Mouse (Mus musculus) stomach, embryonic 14.5 days (tissue): ENCODE results near the gene Ern2. TPM values are rescaled to one million over a fixed set of nuclear protein-coding genes. Genes with fewer than 3 reads are reported as not detected.

ENCODE experiments used
- ATAC-seq: fragments of 200-750 bp; cut with Nextera tagmentation; 2 replicates; pipeline ENCODE4 v1.8.0; 2017; ENCODE audit warnings: low read depth, moderate TSS enrichment; ENCODE audit not compliant: insufficient number of reproducible peaks, insufficient read depth, low FRiP score
- H3K27ac ChIP-seq: fragments of 300-500 bp; sonication (generic); 2 replicates; pipeline ENCODE4 v1.5.1; 2014; ENCODE audit warnings: mild to moderate bottlenecking, low read length, moderate library complexity, mixed read lengths
- H3K27me3 ChIP-seq: fragments of 300-500 bp; sonication (generic); 2 replicates; pipeline ENCODE4 v1.6.1; 2014; ENCODE audit warnings: low read length, control low read depth, mixed read lengths; ENCODE audit not compliant: control insufficient read depth, insufficient read depth
- H3K36me3 ChIP-seq: fragments of 300-500 bp; sonication (generic); 2 replicates; pipeline ENCODE4 v1.6.1; 2014; ENCODE audit warnings: mild to moderate bottlenecking, control low read depth, low read length, moderate library complexity, mixed read lengths; ENCODE audit not compliant: control insufficient read depth, insufficient read depth
- H3K4me1 ChIP-seq: fragments of 300-500 bp; sonication (generic); 2 replicates; pipeline ENCODE4 v1.6.1; 2014; ENCODE audit warnings: low read length, control low read depth, mixed read lengths; ENCODE audit not compliant: control insufficient read depth, insufficient read depth
- H3K4me2 ChIP-seq: fragments of 300-500 bp; sonication (generic); replicated peaks from 2 replicates; pipeline ENCODE4 v1.6.1; 2014; ENCODE audit warnings: low read depth, low read length, control low read depth
- H3K4me3 ChIP-seq: fragments of 300-500 bp; sonication (generic); 2 replicates; pipeline ENCODE4 v1.5.1; 2014; ENCODE audit warnings: low read depth, low read length, control low read depth
- H3K9ac ChIP-seq: fragments of 300-500 bp; sonication (generic); replicated peaks from 2 replicates; pipeline ENCODE4 v1.6.1; 2014; ENCODE audit warnings: low read depth, mild to moderate bottlenecking, control low read depth, low read length, moderate library complexity, mixed read lengths
- H3K9me3 ChIP-seq: fragments of 300-500 bp; sonication (generic); 2 replicates; pipeline ENCODE4 v1.6.1; 2016; ENCODE audit warnings: low read depth, low read length, control low read depth; ENCODE audit not compliant: control insufficient read depth
- WGBS: fragments of 180-500 bp; shearing (Covaris S2); extraction: QIAGEN DNeasy Blood & Tissue Kit; methylation state at CpG from one replicate; pipeline ENCODE4 v1.1.7; 2014; 5-methylcytosine and 5-hydroxymethylcytosine counted together
- polyA plus RNA-seq: library from polyadenylated mRNA; unstranded; fragments of >200 nt; fragmentation: Nextera tagmentation; extraction: Ambion mirVana; gene quantifications from 2 replicates; pipeline ENCODE4 v1.2.1, GENCODE M21; 2014

Gene Ern2
- polyA plus RNA-seq, 1 experiment from 2014 or later: 12.8 TPM

- WGBS: 89% methylated on average over 7 of the region's 7 CpGs
Measured at GRCm38 (mm10) chr7:122180720-122181119, 5.3 kb downstream of the Ern2 start.

GRCm38 (mm10) chr7:122171613-122172012, 14.4 kb downstream of the Ern2 start:
- Histone ChIP-seq H3K9ac (no peak overlapping the region), H3K27ac (no peak overlapping the region), H3K4me2 (no peak overlapping the region), H3K4me1 (no peaks in the 10 kb centered on the region), H3K9me3 (no peaks in the 10 kb centered on the region), H3K4me3 (no peak overlapping the region), H3K36me3 (peaks cover 41% of the 10 kb centered on the region), H3K27me3 (no peaks in the 10 kb centered on the region)
- 72% methylated on average over 10 of the region's 10 CpGs for WGBS
- no peak for ATAC-seq

More at GRCm38 (mm10) chr7:122180720-122181119, 5.3 kb downstream of the Ern2 start:
- Histone ChIP-seq H3K27ac (no peak overlapping the region), H3K4me1 (no peaks in the 10 kb centered on the region), H3K9ac (no peak overlapping the region), H3K36me3 (no peaks in the 10 kb centered on the region), H3K9me3 (no peaks in the 10 kb centered on the region), H3K4me3 (no peak overlapping the region), H3K4me2 (no peak overlapping the region), H3K27me3 (no peaks in the 10 kb centered on the region)
- no peak for ATAC-seq

- Histone ChIP-seq H3K27me3 (no peaks in the 10 kb centered on the region), H3K4me3 (no peak overlapping the region), H3K9me3 (no peaks in the 10 kb centered on the region), H3K36me3 (peaks cover 50% of the 10 kb centered on the region), H3K27ac (no peak overlapping the region), H3K4me2 (no peak overlapping the region), H3K9ac (no peak overlapping the region), H3K4me1 (no peaks in the 10 kb centered on the region)
- no peak for ATAC-seq
- WGBS: 83% methylated on average over 6 of the region's 6 CpGs
Measured at GRCm38 (mm10) chr7:122170705-122171104, 15.3 kb downstream of the Ern2 start.

GRCm38 (mm10) chr7:122167203-122167602, 18.8 kb downstream of the Ern2 start:
- no peak overlapping the region for H3K9ac ChIP-seq
- H3K27ac ChIP-seq: no peak overlapping the region
- H3K36me3 ChIP-seq: peaks cover 78% of the 10 kb centered on the region
- no peaks in the 10 kb centered on the region for H3K9me3 ChIP-seq
- no peak overlapping the region for H3K4me2 ChIP-seq
- 91% methylated on average over 7 of the region's 7 CpGs for WGBS
- no peak for ATAC-seq
- no peaks in the 10 kb centered on the region for H3K27me3 ChIP-seq
- H3K4me1 ChIP-seq: no peaks in the 10 kb centered on the region
- H3K4me3 ChIP-seq: no peak overlapping the region

- H3K4me2 ChIP-seq: no peak overlapping the region
- H3K27ac ChIP-seq: no peak overlapping the region
- peaks cover 12% of the 10 kb centered on the region for H3K4me1 ChIP-seq
- H3K4me3 ChIP-seq: no peak overlapping the region
- no peak for ATAC-seq
- H3K36me3 ChIP-seq: peaks cover 67% of the 10 kb centered on the region
- no peaks in the 10 kb centered on the region for H3K27me3 ChIP-seq
- no peaks in the 10 kb centered on the region for H3K9me3 ChIP-seq
- 96% methylated on average over 6 of the region's 8 CpGs for WGBS
- H3K9ac ChIP-seq: no peak overlapping the region
Measured at GRCm38 (mm10) chr7:122163766-122164165, 22.2 kb downstream of the Ern2 start.

GRCm38 (mm10) chr7:122160037-122160436, 26.0 kb downstream of the Ern2 start:
- WGBS: 1% methylated on average over 12 of the region's 12 CpGs
- Histone ChIP-seq H3K4me3 (peak overlapping the region; percentile 72), H3K27ac (peak overlapping the region; percentile 66; the same call in 1 of the 2 replicates), H3K36me3 (peaks cover 34% of the 10 kb centered on the region; the same call in 1 of the 2 replicates), H3K9ac (peak overlapping the region; percentile 57), H3K4me2 (peak overlapping the region; percentile 86), H3K4me1 (peaks cover 20% of the 10 kb centered on the region), H3K9me3 (no peaks in the 10 kb centered on the region), H3K27me3 (no peaks in the 10 kb centered on the region)
- no peak for ATAC-seq

- under 1% methylated on average over 63 of the region's 63 CpGs for WGBS
- Histone ChIP-seq H3K4me3 (peak within 1 kb of the TSS; percentile 72), H3K36me3 (peaks cover 27% of the 10 kb centered on the region; the same call in 1 of the 2 replicates), H3K9me3 (no peaks in the 10 kb centered on the region), H3K27me3 (no peaks in the 10 kb centered on the region), H3K4me1 (peaks cover 20% of the 10 kb centered on the region), H3K9ac (peak within 1 kb of the TSS; percentile 57), H3K27ac (peak within 1 kb of the TSS; percentile 82), H3K4me2 (peak within 1 kb of the TSS; percentile 86)
- ATAC-seq: peak; percentile 94
Measured at GRCm38 (mm10) chr7:122158915-122159902, 26.8 kb downstream of the Ern2 start, which contains the start of gene Plk1. Plk1 (plus strand) TSS chr7:122159439.

GRCm38 (mm10) chr7:122158488-122158887, 27.5 kb downstream of the Ern2 start:
- WGBS: 8% methylated on average over 13 of the region's 13 CpGs
- ATAC-seq: no peak; the same call in 1 of the 2 replicates

More at GRCm38 (mm10) chr7:122158488-122158887, 27.5 kb downstream of the Ern2 start:
- H3K27me3 ChIP-seq: no peaks in the 10 kb centered on the region
- peak overlapping the region; percentile 82 for H3K27ac ChIP-seq
- H3K4me1 ChIP-seq: peaks cover 20% of the 10 kb centered on the region
- H3K36me3 ChIP-seq: peaks cover 23% of the 10 kb centered on the region; the same call in 1 of the 2 replicates
- H3K9me3 ChIP-seq: no peaks in the 10 kb centered on the region
- H3K4me2 ChIP-seq: peak overlapping the region; percentile 86
- peak overlapping the region; percentile 43 for H3K9ac ChIP-seq
- H3K4me3 ChIP-seq: peak overlapping the region; percentile 72
